Mouse (Mus musculus): Measurements from ENCODE around the gene Mbl2. TPM values are rescaled to one million over a fixed set of nuclear protein-coding genes. Genes with fewer than 3 reads are reported as not detected.

Gene Mbl2
- 3.8 TPM in 1 of 2 replicates, not detected in the other for polyA plus RNA-seq (2012; rRNA removed; ENCODE audit: low replicate concordance)

DNA sequence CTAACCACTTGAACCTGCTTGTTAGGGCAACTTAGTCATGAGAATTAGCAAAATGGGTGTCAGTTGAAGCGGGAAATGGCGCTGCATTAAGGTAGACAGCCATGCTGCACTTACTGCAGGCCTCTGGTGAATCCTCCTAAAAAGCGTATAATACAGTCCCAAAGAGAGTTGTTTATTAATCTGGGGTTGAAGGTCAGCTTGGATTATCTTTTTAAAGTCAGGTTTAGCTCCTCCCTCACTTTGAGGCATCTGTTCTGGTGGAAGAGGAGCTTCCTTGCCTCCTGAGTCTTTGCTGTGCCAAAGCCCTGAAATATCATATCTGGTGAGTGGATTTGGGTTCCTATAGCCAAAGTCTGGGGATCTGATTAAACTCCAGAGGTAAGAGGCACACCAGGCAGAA, at the start of gene Mbl2:
Gene Mbl2 (plus strand): TSS at position 252 of the 400 bp plus-strand sequence.

Other genes with a start within 250 kb of the Mbl2 start
- gene Trpd52l3, start 229.2 kb upstream of the Mbl2 start, polyA plus RNA-seq (2012; rRNA removed; ENCODE audit: low replicate concordance): not detected in 2 replicates
- gene Uhrf2, start 202.4 kb upstream of the Mbl2 start, polyA plus RNA-seq (2012; rRNA removed; ENCODE audit: low replicate concordance): 9.7 and 14.0 TPM in 2 replicates
- 0.06 and 0.99 TPM in 2 replicates for gene Gldc, start 57.5 kb upstream of the Mbl2 start, polyA plus RNA-seq (2012; rRNA removed; ENCODE audit: low replicate concordance)

Data from duodenum, adult 2 months (tissue).